Mouse (Mus musculus): ENCODE measurements around the gene Panx2. TPM values are rescaled to one million over a fixed set of nuclear protein-coding genes. Genes with fewer than 3 reads are reported as not detected.

Gene Panx2
- polyA plus RNA-seq, 1 experiment from 2014 or later, result 0.20 TPM

DNA sequence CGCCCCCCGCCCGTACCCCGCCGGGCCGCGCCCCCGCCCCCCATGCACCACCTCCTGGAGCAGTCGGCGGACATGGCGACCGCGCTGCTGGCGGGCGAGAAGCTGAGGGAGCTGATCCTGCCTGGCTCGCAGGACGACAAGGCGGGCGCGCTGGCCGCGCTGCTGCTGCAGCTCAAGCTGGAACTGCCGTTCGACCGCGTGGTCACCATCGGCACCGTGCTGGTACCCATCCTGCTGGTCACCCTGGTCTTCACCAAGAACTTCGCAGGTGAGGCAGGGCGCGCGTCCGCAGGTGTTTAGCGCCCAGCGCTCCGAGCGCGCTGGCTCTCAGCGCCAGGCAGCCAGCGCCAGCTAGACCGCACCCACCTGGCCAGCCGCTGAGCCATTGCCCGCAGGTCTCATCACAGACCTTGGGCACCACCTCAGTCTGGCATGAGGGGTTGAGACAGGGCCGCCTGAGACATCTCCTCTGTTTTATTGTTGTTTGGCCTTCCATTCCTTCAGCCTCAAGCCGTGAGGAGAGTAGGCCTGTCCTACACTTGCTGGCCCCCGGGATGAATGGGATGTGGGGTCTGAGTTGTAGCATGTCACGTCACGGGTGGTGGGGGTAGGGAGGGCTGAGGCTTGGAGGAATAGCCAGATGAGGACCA lies 623 bp downstream of the Panx2 start:
- peak; percentile 34; the same call in 1 of the 2 replicates for ATAC-seq (ENCODE audit: insufficient number of reproducible peaks, insufficient read depth, low FRiP score, low read depth)
- peak overlapping the region; percentile 48 for H3K9ac ChIP-seq (replicated peaks; ENCODE audit: low read depth, low read length)
- H3K4me1 ChIP-seq (ENCODE audit: control insufficient read depth, insufficient read depth, low read length), result peaks cover 5% of the 10 kb centered on the region; the same call in 1 of the 2 replicates
- 2% methylated on average over 35 of the region's 48 CpGs for WGBS
- H3K9me3 ChIP-seq (ENCODE audit: control insufficient read depth, low read depth, low read length), result no peaks in the 10 kb centered on the region
- peak overlapping the region; percentile 52 for H3K4me3 ChIP-seq (ENCODE audit: low read depth, low read length)
- H3K27me3 ChIP-seq (ENCODE audit: control insufficient read depth, insufficient read depth, low read length), result peaks cover 18% of the 10 kb centered on the region; the same call in 1 of the 2 replicates
- no peak overlapping the region for H3K27ac ChIP-seq (ENCODE audit: low read length)
- H3K36me3 ChIP-seq (ENCODE audit: control insufficient read depth, insufficient read depth, low read length), result no peaks in the 10 kb centered on the region
- peak overlapping the region; percentile 99 for H3K4me2 ChIP-seq (replicated peaks; ENCODE audit: low read depth, low read length)

DNA sequence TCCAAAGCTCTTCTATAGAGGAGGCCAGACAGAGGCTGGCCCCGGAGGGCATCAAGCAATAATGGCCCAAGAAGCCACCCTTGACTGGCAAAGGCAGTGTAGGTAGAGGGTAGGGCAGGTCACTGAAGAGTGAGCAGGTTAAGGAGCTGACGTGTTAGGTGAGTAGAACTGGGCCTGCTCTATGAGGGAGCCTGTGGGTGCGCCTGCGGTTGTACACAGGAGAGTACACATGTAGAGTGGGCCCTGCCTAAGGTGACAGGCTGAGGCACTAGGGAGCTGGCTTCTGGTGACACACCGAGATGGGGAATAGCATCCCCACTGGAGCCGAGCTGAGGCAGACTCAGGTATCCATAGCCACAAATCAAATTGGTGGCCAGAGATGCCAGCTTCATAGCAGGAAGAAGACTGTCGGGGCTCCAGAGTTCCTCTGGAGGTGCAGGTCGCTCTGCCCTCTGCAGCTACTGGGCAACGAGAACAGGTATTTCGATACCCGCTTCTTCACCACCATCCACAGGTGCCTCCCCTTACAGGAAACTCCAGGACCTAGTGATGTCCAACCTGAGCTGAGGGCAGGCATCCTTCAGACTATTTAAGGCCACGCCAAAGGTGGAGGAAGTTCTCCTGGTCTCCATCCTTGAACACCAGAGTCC lies 1.4 kb downstream of the Panx2 start:
- H3K4me1 ChIP-seq (ENCODE audit: control insufficient read depth, insufficient read depth, low read length), result peaks cover 5% of the 10 kb centered on the region; the same call in 1 of the 2 replicates
- H3K9me3 ChIP-seq (ENCODE audit: control insufficient read depth, low read depth, low read length), result no peaks in the 10 kb centered on the region
- H3K36me3 ChIP-seq (ENCODE audit: control insufficient read depth, insufficient read depth, low read length), result no peaks in the 10 kb centered on the region
- WGBS, result 86% methylated on average over 12 of the region's 12 CpGs
- H3K27ac ChIP-seq (ENCODE audit: low read length), result no peak overlapping the region
- no peak overlapping the region for H3K9ac ChIP-seq (replicated peaks; ENCODE audit: low read depth, low read length)
- peaks cover 18% of the 10 kb centered on the region; the same call in 1 of the 2 replicates for H3K27me3 ChIP-seq (ENCODE audit: control insufficient read depth, insufficient read depth, low read length)
- H3K4me2 ChIP-seq (replicated peaks; ENCODE audit: low read depth, low read length), result no peak overlapping the region
- H3K4me3 ChIP-seq (ENCODE audit: low read depth, low read length), result no peak overlapping the region; the same call in 1 of the 2 replicates
- no peak for ATAC-seq (ENCODE audit: insufficient number of reproducible peaks, insufficient read depth, low FRiP score, low read depth)

GRCm38 (mm10) chr15:89061761-89062517 lies 2.4 kb downstream of the Panx2 start:
- Histone ChIP-seq H3K4me1 (ENCODE audit: control insufficient read depth, insufficient read depth, low read length) (peaks cover 5% of the 10 kb centered on the region; the same call in 1 of the 2 replicates), H3K4me2 (replicated peaks; ENCODE audit: low read depth, low read length) (no peak overlapping the region), H3K4me3 (ENCODE audit: low read depth, low read length) (no peak overlapping the region), H3K9ac (replicated peaks; ENCODE audit: low read depth, low read length) (no peak overlapping the region), H3K27ac (ENCODE audit: low read length) (no peak overlapping the region), H3K36me3 (ENCODE audit: control insufficient read depth, insufficient read depth, low read length) (no peaks in the 10 kb centered on the region), H3K9me3 (ENCODE audit: control insufficient read depth, low read depth, low read length) (no peaks in the 10 kb centered on the region), H3K27me3 (ENCODE audit: control insufficient read depth, insufficient read depth, low read length) (peaks cover 25% of the 10 kb centered on the region)
- ATAC-seq (ENCODE audit: insufficient number of reproducible peaks, insufficient read depth, low FRiP score, low read depth), result no peak
- WGBS, result 89% methylated on average over 6 of the region's 6 CpGs

DNA sequence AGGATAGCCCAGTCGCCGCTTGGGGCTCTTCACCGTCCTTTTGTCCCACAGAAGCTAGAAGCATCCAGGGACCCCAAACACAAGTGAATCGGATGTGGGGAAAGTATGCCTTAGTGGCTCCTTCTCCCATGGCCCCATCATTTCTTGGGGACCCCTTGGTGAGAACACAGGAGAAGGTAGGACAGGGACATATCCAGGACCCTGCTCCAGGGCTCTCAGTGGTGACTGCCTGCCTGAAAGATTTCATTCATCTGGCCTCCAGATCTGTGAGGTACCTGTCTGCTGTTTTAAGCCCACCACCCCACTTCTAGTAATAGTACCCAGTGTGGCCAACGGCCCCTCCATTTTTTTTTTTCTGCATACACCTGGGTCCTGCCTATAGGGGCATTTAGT lies 3.0 kb downstream of the Panx2 start:
- Histone ChIP-seq H3K27ac (ENCODE audit: low read length) (no peak overlapping the region), H3K9me3 (ENCODE audit: control insufficient read depth, low read depth, low read length) (no peaks in the 10 kb centered on the region), H3K36me3 (ENCODE audit: control insufficient read depth, insufficient read depth, low read length) (no peaks in the 10 kb centered on the region), H3K9ac (replicated peaks; ENCODE audit: low read depth, low read length) (no peak overlapping the region), H3K27me3 (ENCODE audit: control insufficient read depth, insufficient read depth, low read length) (peaks cover 27% of the 10 kb centered on the region), H3K4me2 (replicated peaks; ENCODE audit: low read depth, low read length) (no peak overlapping the region), H3K4me1 (ENCODE audit: control insufficient read depth, insufficient read depth, low read length) (peaks cover 5% of the 10 kb centered on the region; the same call in 1 of the 2 replicates), H3K4me3 (ENCODE audit: low read depth, low read length) (no peak overlapping the region)
- ATAC-seq (ENCODE audit: insufficient number of reproducible peaks, insufficient read depth, low FRiP score, low read depth), result no peak
- WGBS, result 87% methylated on average over 5 of the region's 5 CpGs

GRCm38 (mm10) chr15:89063001-89063400 lies 3.5 kb downstream of the Panx2 start:
- no peak for ATAC-seq (ENCODE audit: insufficient number of reproducible peaks, insufficient read depth, low FRiP score, low read depth)
- 65% methylated on average over 7 of the region's 7 CpGs for WGBS
- H3K9ac ChIP-seq (replicated peaks; ENCODE audit: low read depth, low read length), result no peak overlapping the region
- peaks cover 31% of the 10 kb centered on the region for H3K27me3 ChIP-seq (ENCODE audit: control insufficient read depth, insufficient read depth, low read length)
- H3K4me3 ChIP-seq (ENCODE audit: low read depth, low read length), result no peak overlapping the region
- no peaks in the 10 kb centered on the region for H3K36me3 ChIP-seq (ENCODE audit: control insufficient read depth, insufficient read depth, low read length)
- H3K27ac ChIP-seq (ENCODE audit: low read length), result no peak overlapping the region
- H3K4me1 ChIP-seq (ENCODE audit: control insufficient read depth, insufficient read depth, low read length), result peaks cover 5% of the 10 kb centered on the region; the same call in 1 of the 2 replicates
- H3K9me3 ChIP-seq (ENCODE audit: control insufficient read depth, low read depth, low read length), result no peaks in the 10 kb centered on the region
- H3K4me2 ChIP-seq (replicated peaks; ENCODE audit: low read depth, low read length), result no peak overlapping the region

- Histone ChIP-seq H3K36me3 (ENCODE audit: control insufficient read depth, insufficient read depth, low read length) (no peaks in the 10 kb centered on the region), H3K9me3 (ENCODE audit: control insufficient read depth, low read depth, low read length) (no peaks in the 10 kb centered on the region), H3K27ac (ENCODE audit: low read length) (no peak overlapping the region), H3K4me3 (ENCODE audit: low read depth, low read length) (no peak overlapping the region), H3K27me3 (ENCODE audit: control insufficient read depth, insufficient read depth, low read length) (peaks cover 26% of the 10 kb centered on the region), H3K9ac (replicated peaks; ENCODE audit: low read depth, low read length) (no peak overlapping the region), H3K4me1 (ENCODE audit: control insufficient read depth, insufficient read depth, low read length) (peaks cover 5% of the 10 kb centered on the region; the same call in 1 of the 2 replicates), H3K4me2 (replicated peaks; ENCODE audit: low read depth, low read length) (no peak overlapping the region)
- no peak for ATAC-seq (ENCODE audit: insufficient number of reproducible peaks, insufficient read depth, low FRiP score, low read depth)
- WGBS, result 63% methylated on average over 6 of the region's 6 CpGs
Measured at GRCm38 (mm10) chr15:89063536-89063935, 4.0 kb downstream of the Panx2 start.

DNA sequence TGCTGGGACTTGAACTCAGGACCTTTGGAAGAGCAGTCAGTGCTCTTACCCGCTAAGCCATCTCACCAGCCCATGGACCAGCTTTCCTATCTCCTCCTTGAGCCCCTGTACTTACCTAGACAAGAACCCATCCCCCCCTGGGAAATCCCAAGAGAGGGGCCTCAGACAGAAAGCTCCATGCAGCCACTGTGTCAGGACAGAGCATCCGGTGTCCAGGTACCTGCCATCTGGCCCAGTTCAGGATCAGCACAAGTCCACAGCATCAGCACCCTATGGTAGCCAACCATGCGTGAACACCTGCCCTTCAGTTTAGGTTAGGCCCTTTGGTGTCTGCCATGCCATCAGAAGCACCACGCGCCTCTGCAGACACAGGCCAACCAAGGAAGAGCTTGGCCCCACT lies 5.4 kb downstream of the Panx2 start:
- H3K4me2 ChIP-seq (replicated peaks; ENCODE audit: low read depth, low read length), result no peak overlapping the region
- no peak overlapping the region for H3K27ac ChIP-seq (ENCODE audit: low read length)
- no peaks in the 10 kb centered on the region for H3K36me3 ChIP-seq (ENCODE audit: control insufficient read depth, insufficient read depth, low read length)
- no peak for ATAC-seq (ENCODE audit: insufficient number of reproducible peaks, insufficient read depth, low FRiP score, low read depth)
- 91% methylated on average over 5 of the region's 5 CpGs for WGBS
- H3K4me1 ChIP-seq (ENCODE audit: control insufficient read depth, insufficient read depth, low read length), result peaks cover 5% of the 10 kb centered on the region; the same call in 1 of the 2 replicates
- H3K9me3 ChIP-seq (ENCODE audit: control insufficient read depth, low read depth, low read length), result no peaks in the 10 kb centered on the region
- no peak overlapping the region for H3K9ac ChIP-seq (replicated peaks; ENCODE audit: low read depth, low read length)
- no peak overlapping the region for H3K4me3 ChIP-seq (ENCODE audit: low read depth, low read length)
- peaks cover 21% of the 10 kb centered on the region for H3K27me3 ChIP-seq (ENCODE audit: control insufficient read depth, insufficient read depth, low read length)

- Histone ChIP-seq H3K9me3 (ENCODE audit: control insufficient read depth, low read depth, low read length) (no peaks in the 10 kb centered on the region), H3K4me3 (ENCODE audit: low read depth, low read length) (peak overlapping the region; percentile 5), H3K27me3 (ENCODE audit: control insufficient read depth, insufficient read depth, low read length) (peaks cover 13% of the 10 kb centered on the region), H3K4me1 (ENCODE audit: control insufficient read depth, insufficient read depth, low read length) (no peaks in the 10 kb centered on the region), H3K36me3 (ENCODE audit: control insufficient read depth, insufficient read depth, low read length) (no peaks in the 10 kb centered on the region), H3K27ac (ENCODE audit: low read length) (no peak overlapping the region), H3K4me2 (replicated peaks; ENCODE audit: low read depth, low read length) (peak overlapping the region; percentile 32), H3K9ac (replicated peaks; ENCODE audit: low read depth, low read length) (no peak overlapping the region)
- 22% methylated on average over 35 of the region's 35 CpGs for WGBS
- ATAC-seq (ENCODE audit: insufficient number of reproducible peaks, insufficient read depth, low FRiP score, low read depth), result no peak
Measured at GRCm38 (mm10) chr15:89067609-89068008, 8.1 kb downstream of the Panx2 start.
